Mouse (Mus musculus) urinary bladder, postnatal 10 days (tissue): ENCODE data around the gene Gjb3.

Source experiments
- DNase-seq: peaks from one replicate; pipeline ENCODE4 v3.0.0; 2022; ENCODE audit warnings: low spot score

Gjb3 gene

DNA sequence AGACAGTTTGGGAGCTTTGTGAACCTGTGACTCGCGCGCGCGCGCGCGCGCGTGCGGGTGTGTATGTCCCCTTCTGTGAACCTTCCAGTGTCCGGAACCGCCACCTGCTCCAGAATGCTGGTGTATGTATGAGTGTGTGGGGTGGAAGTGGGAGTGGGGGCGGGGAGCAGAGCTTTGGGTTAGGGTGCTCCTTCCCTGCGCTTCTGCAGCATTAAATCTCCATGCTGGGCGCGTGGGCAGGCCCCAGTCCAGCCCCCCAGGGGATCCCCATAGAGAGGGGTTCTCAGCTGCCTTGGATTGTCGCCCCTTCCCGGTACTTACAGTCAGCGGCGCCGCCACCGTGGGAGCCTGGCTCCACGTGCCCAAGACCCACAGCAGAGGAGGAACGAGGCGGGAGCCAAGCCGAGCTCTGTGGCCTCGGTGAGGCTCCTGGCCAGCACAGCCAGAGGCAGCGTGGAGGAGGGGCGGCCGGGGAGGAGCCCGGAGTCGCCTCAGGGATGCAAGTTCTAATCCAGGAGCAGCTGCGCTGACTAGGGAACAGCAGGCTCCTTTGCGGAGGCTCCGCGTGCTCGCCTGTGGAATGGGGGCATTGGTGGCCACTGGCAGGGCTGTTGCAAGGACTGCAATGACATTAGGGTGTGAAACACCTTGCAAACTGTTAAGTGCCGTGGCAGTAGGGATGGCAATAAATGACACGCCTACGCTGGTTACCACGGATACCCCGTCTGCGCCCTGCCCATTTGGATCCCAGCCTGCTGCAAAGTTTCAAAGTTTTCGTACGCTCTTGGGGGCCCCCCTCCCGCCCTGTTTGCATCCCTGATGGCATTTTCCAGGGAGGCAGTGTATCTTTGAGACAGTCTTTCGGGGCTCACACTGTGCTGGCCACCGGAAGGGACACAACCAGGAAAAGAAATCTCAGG, at the start of gene Gjb3:
Gjb3 (minus strand) TSS at position 664 of the 920 bp plus-strand sequence.
- DNase-seq = no peak

GRCm38 (mm10) chr4:127377344-127377743, 46.7 kb upstream of the Gjb3 start:
- no peak for DNase-seq

- DNase-seq = no peak
These were observed 45.0 kb upstream of the Gjb3 start for GRCm38 (mm10) chr4:127375541-127376177.

DNA sequence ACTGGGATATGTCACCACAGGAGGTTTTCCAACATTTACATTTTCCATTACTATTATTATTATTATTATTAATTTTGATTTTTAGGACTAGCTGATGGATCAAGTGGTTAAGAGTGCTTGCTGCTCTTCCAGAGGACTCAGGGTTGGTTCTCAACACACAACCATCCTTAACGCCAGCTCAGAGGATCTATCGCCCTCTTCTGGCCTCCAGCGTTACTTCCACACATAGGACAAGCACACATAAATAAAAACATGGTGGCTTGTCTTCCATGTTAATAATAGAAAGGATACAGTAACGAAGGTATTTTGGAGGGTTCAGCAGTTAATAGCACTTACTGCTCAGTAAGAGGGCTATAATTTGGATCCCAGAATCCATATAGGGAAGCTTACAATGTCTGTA, 44.0 kb upstream of the Gjb3 start:
- no peak for DNase-seq

- no peak for DNase-seq
These were observed 42.8 kb upstream of the Gjb3 start for GRCm38 (mm10) chr4:127373491-127373890.

DNA sequence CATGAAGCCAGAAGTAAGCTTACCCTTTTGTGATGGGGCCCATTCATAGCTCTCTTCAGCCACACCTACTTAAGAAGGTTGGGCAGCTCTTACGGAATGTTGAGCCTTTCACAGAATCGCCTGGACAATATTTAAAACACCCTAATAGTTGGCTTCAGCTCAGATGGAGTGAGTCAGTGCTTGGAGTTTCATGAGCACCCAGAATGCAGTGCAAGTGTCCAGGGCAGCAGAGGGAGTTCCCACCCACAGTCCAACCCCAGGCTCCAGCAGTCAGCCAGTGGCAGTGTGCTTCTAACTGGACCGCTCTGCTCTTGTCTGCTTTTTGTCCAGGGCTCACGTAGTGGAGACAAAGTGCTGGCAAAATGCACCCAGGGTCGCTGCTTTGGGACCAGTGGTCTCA, 40.9 kb upstream of the Gjb3 start:
- no peak for DNase-seq

GRCm38 (mm10) chr4:127370447-127370846, 39.8 kb upstream of the Gjb3 start:
- no peak for DNase-seq

DNA sequence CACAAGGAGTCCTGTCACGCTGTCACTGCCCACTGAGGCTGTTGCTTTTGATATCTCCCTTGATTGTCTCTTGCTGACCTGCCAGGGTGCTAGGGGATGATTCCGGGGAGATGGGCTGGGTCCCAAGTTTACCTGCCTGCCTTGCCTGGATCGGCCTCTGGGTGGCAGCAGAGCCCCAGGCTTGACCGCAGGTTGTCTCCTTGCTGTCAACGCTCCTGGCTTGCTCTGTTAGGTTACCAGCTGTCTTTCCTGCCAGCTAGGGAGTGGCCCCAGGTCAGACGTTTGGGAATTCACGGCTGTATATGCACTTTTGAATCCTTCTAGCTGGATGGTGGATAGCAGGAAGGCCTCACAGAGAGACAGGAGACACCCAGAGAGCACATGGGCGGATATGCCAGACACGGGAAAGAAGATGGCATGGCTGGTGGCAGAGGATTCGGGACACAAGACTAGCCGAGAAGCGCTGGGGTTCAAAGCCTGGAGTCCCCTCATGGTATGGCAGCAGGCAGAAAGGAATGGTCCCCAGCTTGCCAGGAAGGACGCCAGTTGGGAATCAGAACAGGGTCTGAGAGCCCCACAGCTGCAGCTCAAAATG, 37.8 kb upstream of the Gjb3 start:
- DNase-seq = no peak

- no peak for DNase-seq
These were observed 35.2 kb upstream of the Gjb3 start for GRCm38 (mm10) chr4:127365834-127366233.

- no peak for DNase-seq
These were observed 34.8 kb upstream of the Gjb3 start for GRCm38 (mm10) chr4:127365433-127365832.

- DNase-seq = no peak
These were observed 33.8 kb upstream of the Gjb3 start for GRCm38 (mm10) chr4:127364431-127364830.

DNA sequence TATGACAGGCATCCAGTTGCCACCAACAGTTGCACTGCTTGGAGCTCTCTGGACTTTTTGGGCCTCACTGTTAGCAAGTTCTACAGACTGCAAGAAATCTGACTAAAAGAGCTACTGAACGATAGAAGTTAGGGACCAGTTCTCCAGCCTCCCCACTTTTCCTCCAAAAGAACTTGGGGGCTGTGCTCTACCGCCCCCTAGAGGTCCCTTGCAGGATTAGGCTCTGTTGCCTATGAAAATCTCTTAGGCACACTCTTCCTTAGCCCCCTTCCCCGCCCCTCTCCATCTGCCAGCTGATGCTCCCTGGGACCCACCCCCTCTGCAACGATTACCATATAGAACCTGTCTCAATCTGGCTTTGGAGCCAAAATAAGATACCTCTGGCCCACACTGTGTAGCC, 32.7 kb upstream of the Gjb3 start:
- DNase-seq = no peak

DNA sequence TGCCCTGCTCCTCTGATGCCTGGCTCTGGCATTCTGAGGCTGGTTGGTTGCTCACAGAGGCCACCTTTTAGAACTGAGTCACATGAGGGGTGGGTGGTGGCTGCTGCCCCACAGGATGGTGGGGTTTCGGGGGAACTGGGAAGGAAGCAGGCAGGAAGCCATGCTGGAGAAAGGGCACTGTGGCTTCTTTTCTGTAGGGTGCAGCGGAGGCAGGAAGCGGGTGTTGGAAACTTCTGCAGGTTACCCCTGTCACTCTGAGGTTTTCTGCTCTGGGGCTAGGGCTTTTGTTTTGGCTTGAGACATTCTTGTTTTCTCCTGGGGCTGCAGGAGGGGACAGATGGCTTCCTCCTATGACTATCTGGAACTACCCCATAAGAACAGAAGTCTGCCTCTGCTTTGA, 31.9 kb upstream of the Gjb3 start:
- no peak for DNase-seq

DNA sequence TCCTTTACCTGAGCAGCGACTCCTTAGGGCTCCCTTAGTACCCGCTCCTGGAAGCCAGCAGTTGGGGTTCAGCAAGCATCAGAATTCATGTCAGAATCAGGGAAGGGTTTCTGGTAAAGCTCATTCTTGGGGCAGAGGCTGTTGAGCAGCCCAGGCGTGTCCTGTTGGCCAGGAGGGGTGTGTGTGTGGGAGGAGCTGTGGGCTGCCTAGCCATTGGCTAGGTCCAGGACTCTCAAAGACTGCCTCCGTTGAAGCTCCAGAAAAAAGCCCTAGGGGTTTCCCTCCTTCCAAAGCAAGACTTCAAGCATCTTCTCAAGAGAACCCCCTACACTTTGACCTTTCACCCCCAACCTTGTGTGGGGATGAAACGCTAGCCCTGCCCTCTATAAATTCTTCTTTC, 27.4 kb upstream of the Gjb3 start, which contains the start of gene Gjb5:
Gjb5 (minus strand) TSS at position 164 of the 400 bp plus-strand sequence.
- no peak for DNase-seq

GRCm38 (mm10) chr4:127354506-127355485, 24.2 kb upstream of the Gjb3 start:
- DNase-seq = no peak

GRCm38 (mm10) chr4:127353951-127354438, 23.4 kb upstream of the Gjb3 start, which contains the start of gene Gjb4:
TSS of gene Gjb4 (minus strand) at chr4:127354081.
- DNase-seq = no peak

DNA sequence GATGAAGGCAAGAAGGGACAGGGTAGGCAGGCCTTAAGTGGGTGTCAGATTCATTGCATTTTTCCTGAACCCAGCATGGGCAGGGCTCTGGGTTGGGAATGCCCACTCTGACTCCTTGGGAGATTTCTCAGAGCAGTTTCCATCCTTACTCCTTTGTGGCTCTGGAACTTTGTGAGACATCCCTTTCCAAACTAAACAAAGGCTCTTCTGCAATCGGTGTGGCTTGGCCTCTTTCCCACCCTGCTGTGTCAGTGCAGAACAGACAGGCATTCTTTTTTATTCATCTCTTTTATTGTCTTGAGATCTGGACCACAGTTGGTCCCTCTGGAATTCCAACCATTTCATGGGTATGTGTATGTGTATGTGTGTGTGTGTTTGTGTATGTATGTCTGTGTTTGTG, 21.9 kb upstream of the Gjb3 start:
- DNase-seq = no peak

DNA sequence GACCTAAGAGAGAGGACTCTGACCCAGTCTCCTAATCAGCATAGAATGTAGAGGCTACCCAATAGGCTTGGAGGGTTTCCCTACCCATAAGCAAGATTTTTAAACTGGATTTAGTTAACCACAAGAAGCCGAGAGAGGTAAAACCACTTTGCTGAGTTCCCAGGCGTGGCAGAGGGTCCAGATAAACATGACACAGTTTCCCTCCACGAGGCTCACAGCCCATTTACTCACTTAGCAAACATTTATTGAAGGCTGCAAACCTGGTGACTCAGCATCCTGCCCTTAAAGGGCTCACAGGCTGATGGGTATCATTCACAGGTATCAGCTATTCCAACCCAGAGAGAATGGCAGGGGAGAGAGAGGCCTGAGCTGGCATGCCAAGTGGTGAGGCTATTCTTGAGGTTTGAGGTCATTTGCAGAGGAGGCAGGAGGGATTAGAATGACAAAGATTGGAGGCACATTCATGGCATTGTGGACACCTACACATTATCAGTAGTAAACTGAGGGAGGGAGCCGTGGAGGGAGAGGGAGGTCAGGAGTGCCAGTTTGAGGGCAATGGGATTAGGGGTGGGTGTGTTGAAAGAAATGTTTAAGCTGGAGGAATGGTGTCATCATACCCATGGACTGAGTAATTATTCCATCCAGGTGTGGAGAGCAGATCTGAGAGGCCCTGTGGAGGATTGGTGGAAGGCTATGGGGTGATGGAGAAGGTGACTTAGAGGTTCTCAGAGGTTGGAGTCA, 19.1 kb upstream of the Gjb3 start:
- no peak for DNase-seq

- no peak for DNase-seq
These were observed 14.4 kb upstream of the Gjb3 start for GRCm38 (mm10) chr4:127345000-127345399.

DNA sequence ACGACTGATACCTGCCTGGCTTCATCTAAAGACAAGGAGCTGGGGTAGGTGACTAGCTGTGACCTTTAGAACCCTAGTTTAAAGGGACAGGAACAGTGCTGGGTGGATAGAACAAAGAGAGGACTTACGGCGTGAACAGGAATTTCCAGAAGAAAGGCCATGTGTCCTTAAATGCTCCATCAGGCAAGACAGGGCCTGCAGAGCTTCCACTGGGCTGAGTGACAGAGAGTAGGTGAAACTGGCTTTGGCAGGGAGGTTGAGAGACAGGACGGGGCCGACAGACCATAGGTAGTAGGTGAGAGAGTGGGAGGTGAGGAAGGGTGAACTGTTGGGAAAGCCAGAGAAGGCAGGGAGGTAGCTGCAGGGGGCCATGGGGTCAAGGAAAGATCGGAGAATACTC, 10.7 kb upstream of the Gjb3 start:
- no peak for DNase-seq

GRCm38 (mm10) chr4:127337668-127338067, 7.0 kb upstream of the Gjb3 start:
- no peak for DNase-seq
